Mouse (Mus musculus): ENCODE data around the gene Tbx18. TPM values are rescaled to one million over a fixed set of nuclear protein-coding genes. Genes with fewer than 3 reads are reported as not detected.

The Tbx18 gene
- polyA plus RNA-seq, 1 experiment = 3.8 TPM

DNA sequence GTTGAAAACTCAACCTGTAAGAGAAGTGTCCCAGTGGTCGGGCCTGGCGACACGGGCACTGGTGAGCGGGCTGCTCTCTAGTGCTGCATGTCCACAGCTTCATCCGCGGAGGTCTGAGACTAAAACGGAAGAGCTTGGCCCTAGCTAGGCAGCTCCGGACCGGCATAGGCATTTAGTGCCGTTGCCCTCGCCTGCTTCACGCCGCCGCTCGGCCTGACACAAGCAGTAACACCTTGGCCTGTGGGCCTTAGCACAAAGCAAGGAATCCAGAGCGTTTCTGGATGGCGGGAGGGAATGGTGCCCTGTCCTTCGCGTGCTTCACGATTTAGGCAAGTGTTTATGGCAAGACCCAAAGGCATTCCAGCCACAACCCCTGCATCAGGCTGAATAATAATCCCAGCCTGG is 9.2 kb upstream of the Tbx18 start:
- TF ChIP-seq USF1 (IDR thresholded peaks at IDR 0.05; ENCODE audit: low read depth) (no peak), MYOD1 (IDR thresholded peaks at IDR 0.05; ENCODE audit: control insufficient read depth, insufficient read length, low read depth) (no peak), MAX (IDR thresholded peaks at IDR 0.05) (no peak), FOSL1 (IDR thresholded peaks at IDR 0.05; ENCODE audit: insufficient read depth, low read length, poor library complexity, severe bottlenecking) (no peak), CEBPB (IDR thresholded peaks at IDR 0.05; ENCODE audit: low read depth) (no peak), MYOG (IDR thresholded peaks at IDR 0.05; ENCODE audit: control insufficient read depth, extremely low read depth, insufficient read length) (no peak), CTCF (IDR thresholded peaks at IDR 0.05; ENCODE audit: control insufficient read depth, insufficient read depth, insufficient read length) (no peak)
- no peaks in the 10 kb centered on the region for H3K79me3 ChIP-seq (ENCODE audit: low read depth)
- H3ac ChIP-seq (ENCODE audit: control insufficient read depth, insufficient read length, low read depth) = no peak overlapping the region
- no peak overlapping the region for H3K4me3 ChIP-seq (ENCODE audit: insufficient read depth, poor library complexity, severe bottlenecking)
- H3K79me2 ChIP-seq (ENCODE audit: control insufficient read depth, insufficient read depth) = no peaks in the 10 kb centered on the region
- no peaks in the 10 kb centered on the region for H3K36me3 ChIP-seq (ENCODE audit: control insufficient read depth, insufficient read depth)
- H3K27me3 ChIP-seq (ENCODE audit: control insufficient read depth, insufficient read depth, insufficient read length) = no peaks in the 10 kb centered on the region

DNA sequence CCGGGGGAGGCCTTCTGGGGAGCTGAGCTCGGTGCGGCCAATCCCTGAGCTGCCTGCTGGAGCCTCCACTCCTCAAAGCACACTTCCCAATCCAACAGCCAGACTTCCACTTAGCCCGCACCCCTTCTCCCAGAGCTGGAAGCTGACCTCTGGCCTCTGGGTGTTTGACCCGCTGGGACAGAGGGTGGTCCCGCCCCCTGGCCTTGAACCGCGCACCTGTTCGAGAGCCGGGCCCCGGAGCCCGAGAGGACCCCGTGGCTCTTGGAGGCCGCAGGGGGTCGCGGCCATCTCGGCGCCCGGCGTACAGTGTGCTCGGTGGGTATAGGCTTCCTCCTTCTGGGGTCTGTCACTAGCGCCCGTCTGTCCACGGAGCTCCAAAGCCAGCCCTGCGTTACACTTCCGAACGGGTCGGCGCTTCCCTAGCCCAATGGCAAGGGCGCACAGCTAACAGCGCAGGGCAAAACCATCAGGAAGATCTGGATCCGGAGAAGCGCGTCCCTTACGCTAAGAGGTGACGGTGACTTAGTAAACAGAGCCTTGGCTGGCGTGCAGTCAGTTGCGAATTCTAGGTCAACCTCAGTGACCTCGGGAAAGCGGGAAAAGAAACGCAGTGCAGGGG is 8.6 kb upstream of the Tbx18 start:
- no peaks in the 10 kb centered on the region for H3K27me3 ChIP-seq (ENCODE audit: control insufficient read depth, insufficient read depth, insufficient read length)

DNA sequence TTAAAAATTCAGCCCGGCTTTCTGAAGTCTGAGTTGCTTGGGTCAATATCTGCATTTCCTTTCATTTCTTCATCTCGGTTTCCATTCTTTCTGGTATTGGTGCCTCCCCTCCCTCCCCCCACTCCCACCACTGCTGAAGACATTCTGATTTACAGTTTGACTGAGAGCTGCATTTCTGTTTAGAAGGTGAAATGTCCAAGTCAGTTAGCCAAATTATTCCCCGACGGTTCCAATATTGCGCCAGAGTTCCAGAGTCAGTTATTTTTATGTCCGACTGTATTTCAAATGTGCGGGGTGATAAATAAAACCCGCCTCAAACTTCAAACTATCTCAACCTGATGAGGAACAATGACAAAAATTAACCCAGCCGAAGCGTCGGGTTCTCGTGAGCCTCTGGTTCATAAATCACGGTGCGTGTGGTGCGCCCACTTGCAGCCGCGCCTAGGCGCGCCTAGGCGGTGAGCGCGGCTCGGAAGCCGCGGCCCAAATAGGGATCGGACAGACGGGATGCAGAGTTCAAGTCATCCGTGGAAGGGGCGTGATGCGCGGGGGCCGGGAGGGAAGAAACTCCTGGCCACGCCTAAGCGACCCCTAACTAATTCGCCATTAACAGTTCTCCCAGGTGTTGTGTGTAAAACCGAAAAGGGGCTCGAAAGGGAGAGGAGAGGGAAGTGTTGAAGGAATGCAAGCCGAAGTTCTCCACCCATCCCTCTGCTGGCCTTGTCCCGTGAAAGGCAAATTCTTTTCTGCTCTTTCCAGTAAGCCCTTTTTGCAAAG is 7.9 kb upstream of the Tbx18 start:
- Histone ChIP-seq H3K79me2 (ENCODE audit: control insufficient read depth, insufficient read depth) (no peaks in the 10 kb centered on the region), H3K79me3 (ENCODE audit: low read depth) (no peaks in the 10 kb centered on the region), H3ac (ENCODE audit: control insufficient read depth, insufficient read length, low read depth) (no peak overlapping the region), H3K4me3 (ENCODE audit: insufficient read depth, poor library complexity, severe bottlenecking) (no peak overlapping the region), H3K36me3 (ENCODE audit: control insufficient read depth, insufficient read depth) (no peaks in the 10 kb centered on the region), H3K27me3 (ENCODE audit: control insufficient read depth, insufficient read depth, insufficient read length) (no peaks in the 10 kb centered on the region)
- TF ChIP-seq MYOD1 (IDR thresholded peaks at IDR 0.05; ENCODE audit: control insufficient read depth, insufficient read length, low read depth) (no peak), CTCF (IDR thresholded peaks at IDR 0.05; ENCODE audit: control insufficient read depth, insufficient read depth, insufficient read length) (no peak), USF1 (IDR thresholded peaks at IDR 0.05; ENCODE audit: low read depth) (no peak), MAX (IDR thresholded peaks at IDR 0.05) (no peak), FOSL1 (IDR thresholded peaks at IDR 0.05; ENCODE audit: insufficient read depth, low read length, poor library complexity, severe bottlenecking) (no peak), CEBPB (IDR thresholded peaks at IDR 0.05; ENCODE audit: low read depth) (no peak), MYOG (IDR thresholded peaks at IDR 0.05; ENCODE audit: control insufficient read depth, extremely low read depth, insufficient read length) (no peak)

More for the DNA sequence above, 8.6 kb upstream of the Tbx18 start:
- Histone ChIP-seq H3K4me3 (ENCODE audit: insufficient read depth, poor library complexity, severe bottlenecking) (no peak overlapping the region), H3ac (ENCODE audit: control insufficient read depth, insufficient read length, low read depth) (no peak overlapping the region), H3K79me2 (ENCODE audit: control insufficient read depth, insufficient read depth) (no peaks in the 10 kb centered on the region), H3K79me3 (ENCODE audit: low read depth) (no peaks in the 10 kb centered on the region), H3K36me3 (ENCODE audit: control insufficient read depth, insufficient read depth) (no peaks in the 10 kb centered on the region)
- TF ChIP-seq CEBPB (IDR thresholded peaks at IDR 0.05; ENCODE audit: low read depth) (no peak), FOSL1 (IDR thresholded peaks at IDR 0.05; ENCODE audit: insufficient read depth, low read length, poor library complexity, severe bottlenecking) (no peak), MYOG (IDR thresholded peaks at IDR 0.05; ENCODE audit: control insufficient read depth, extremely low read depth, insufficient read length) (no peak), MYOD1 (IDR thresholded peaks at IDR 0.05; ENCODE audit: control insufficient read depth, insufficient read length, low read depth) (no peak), MAX (IDR thresholded peaks at IDR 0.05) (no peak), CTCF (IDR thresholded peaks at IDR 0.05; ENCODE audit: control insufficient read depth, insufficient read depth, insufficient read length) (no peak), USF1 (IDR thresholded peaks at IDR 0.05; ENCODE audit: low read depth) (no peak)

DNA sequence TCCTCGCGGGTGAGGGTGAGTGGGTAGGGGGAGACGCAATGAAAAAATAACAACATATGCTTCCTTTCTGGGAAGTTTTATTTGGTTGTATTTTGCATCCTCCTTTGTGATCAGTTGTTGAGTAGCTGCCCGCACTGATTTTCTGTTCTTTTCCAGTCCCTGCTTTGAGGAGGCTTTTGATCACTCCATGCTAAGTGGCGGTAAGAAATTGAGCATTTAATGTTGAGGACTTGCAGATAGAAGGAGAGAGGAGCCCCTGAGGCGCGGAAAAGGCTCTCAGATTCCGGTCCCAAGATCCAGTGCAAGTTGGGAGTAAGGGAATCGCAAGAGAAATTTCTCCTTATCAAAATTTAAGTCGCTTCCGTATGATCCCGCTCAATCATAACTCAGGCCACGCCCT is 7.1 kb upstream of the Tbx18 start:
- Histone ChIP-seq H3K79me3 (ENCODE audit: low read depth) (no peaks in the 10 kb centered on the region), H3ac (ENCODE audit: control insufficient read depth, insufficient read length, low read depth) (no peak overlapping the region), H3K79me2 (ENCODE audit: control insufficient read depth, insufficient read depth) (no peaks in the 10 kb centered on the region), H3K4me3 (ENCODE audit: insufficient read depth, poor library complexity, severe bottlenecking) (no peak overlapping the region), H3K27me3 (ENCODE audit: control insufficient read depth, insufficient read depth, insufficient read length) (no peaks in the 10 kb centered on the region), H3K36me3 (ENCODE audit: control insufficient read depth, insufficient read depth) (no peaks in the 10 kb centered on the region)
- TF ChIP-seq FOSL1 (IDR thresholded peaks at IDR 0.05; ENCODE audit: insufficient read depth, low read length, poor library complexity, severe bottlenecking) = no peak
- TF ChIP-seq CTCF (IDR thresholded peaks at IDR 0.05; ENCODE audit: control insufficient read depth, insufficient read depth, insufficient read length) = no peak
- TF ChIP-seq MYOD1 (IDR thresholded peaks at IDR 0.05; ENCODE audit: control insufficient read depth, insufficient read length, low read depth) = no peak
- TF ChIP-seq MYOG (IDR thresholded peaks at IDR 0.05; ENCODE audit: control insufficient read depth, extremely low read depth, insufficient read length) = no peak
- TF ChIP-seq CEBPB (IDR thresholded peaks at IDR 0.05; ENCODE audit: low read depth) = no peak
- TF ChIP-seq MAX (IDR thresholded peaks at IDR 0.05) = no peak
- TF ChIP-seq USF1 (IDR thresholded peaks at IDR 0.05; ENCODE audit: low read depth) = no peak

DNA sequence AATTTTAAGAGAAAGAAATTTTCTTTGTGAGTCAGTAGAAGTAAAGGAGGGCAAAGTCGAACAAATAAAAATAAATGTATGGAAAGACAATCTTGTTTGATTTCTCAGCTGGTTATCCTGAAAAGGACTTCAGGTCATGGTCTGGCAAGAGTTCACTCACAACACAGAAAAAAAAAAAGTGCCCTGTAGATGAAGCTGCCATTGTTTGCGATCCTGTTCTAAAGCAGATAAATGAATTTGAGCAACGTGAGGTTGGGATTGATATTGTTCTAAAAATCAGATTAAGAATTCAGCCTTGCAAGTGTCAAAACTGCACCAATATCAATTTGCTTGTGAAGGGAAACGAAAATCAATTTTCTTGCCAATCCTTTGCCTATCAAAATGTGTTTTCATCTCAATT is 6.2 kb upstream of the Tbx18 start:
- H3K4me3 ChIP-seq (ENCODE audit: insufficient read depth, poor library complexity, severe bottlenecking) = no peak overlapping the region
- H3K27me3 ChIP-seq (ENCODE audit: control insufficient read depth, insufficient read depth, insufficient read length) = no peaks in the 10 kb centered on the region
- TF ChIP-seq CTCF (IDR thresholded peaks at IDR 0.05; ENCODE audit: control insufficient read depth, insufficient read depth, insufficient read length) (no peak), USF1 (IDR thresholded peaks at IDR 0.05; ENCODE audit: low read depth) (no peak), FOSL1 (IDR thresholded peaks at IDR 0.05; ENCODE audit: insufficient read depth, low read length, poor library complexity, severe bottlenecking) (no peak), MYOG (IDR thresholded peaks at IDR 0.05; ENCODE audit: control insufficient read depth, extremely low read depth, insufficient read length) (no peak), MYOD1 (IDR thresholded peaks at IDR 0.05; ENCODE audit: control insufficient read depth, insufficient read length, low read depth) (no peak), MAX (IDR thresholded peaks at IDR 0.05) (no peak), CEBPB (IDR thresholded peaks at IDR 0.05; ENCODE audit: low read depth) (no peak)
- no peak overlapping the region for H3ac ChIP-seq (ENCODE audit: control insufficient read depth, insufficient read length, low read depth)
- H3K79me2 ChIP-seq (ENCODE audit: control insufficient read depth, insufficient read depth) = no peaks in the 10 kb centered on the region
- no peaks in the 10 kb centered on the region for H3K79me3 ChIP-seq (ENCODE audit: low read depth)
- H3K36me3 ChIP-seq (ENCODE audit: control insufficient read depth, insufficient read depth) = no peaks in the 10 kb centered on the region

All from C2C12 (cell line).